In genomic region chr5:132322971-132323370, GRCm38 (mm10) we compare ENCODE assay signal across 26 mouse cellular contexts.
A peak's percentile ranks its signal among the peaks of the same experiment; 100 is the strongest.
DNase-seq lines count a peak whose midpoint lies in the region; ATAC-seq and TF ChIP-seq lines count a peak whose summit lies in the region.
"Had no signal": no experiment of that assay in that cellular context is flagged by ENCODE, and none has a peak within 500 bp of the region (broad histone marks: within the 10 kb centered on the region; RNA-seq: fewer than 3 reads in every experiment).

No protein-coding gene starts in this region.

- ATAC-seq in embryonic facial prominence, embryonic 14.5 days (ENCODE audit: low read depth): no peak
- no peak for ATAC-seq in hindbrain, postnatal 0 days
- ATAC-seq in hindbrain, embryonic 14.5 days (ENCODE audit: low FRiP score): no peak
- ATAC-seq in neural tube, embryonic 13.5 days (ENCODE audit: low read depth): no peak
- ATAC-seq: intestine, postnatal 0 days; midbrain, embryonic 13.5 days had no signal

- H3K27ac ChIP-seq in embryonic facial prominence, embryonic 14.5 days (replicated peaks; ENCODE audit: low read depth, low read length): no peak overlapping the region
- H3K27ac ChIP-seq in embryonic facial prominence, embryonic 10.5 days (replicated peaks): no peak overlapping the region
- H3K27ac ChIP-seq in hindbrain, postnatal 0 days: no peak overlapping the region
- H3K27ac ChIP-seq in hindbrain, embryonic 14.5 days: no peak overlapping the region
- no peak overlapping the region for H3K27ac ChIP-seq in neural tube, embryonic 13.5 days (replicated peaks)
- H3K27ac ChIP-seq: embryonic facial prominence, embryonic 15.5 days; gastrocnemius, adult 2 months; hindbrain, embryonic 10.5 days; liver, embryonic 15.5 days; lung, embryonic 15.5 days; midbrain, embryonic 13.5 days had no signal

- H3K36me3 ChIP-seq in embryonic facial prominence, embryonic 14.5 days (ENCODE audit: control insufficient read depth, insufficient read depth, low read length): no peaks in the 10 kb centered on the region
- H3K36me3 ChIP-seq in embryonic facial prominence, embryonic 10.5 days (replicated peaks): no peaks in the 10 kb centered on the region
- no peaks in the 10 kb centered on the region for H3K36me3 ChIP-seq in hindbrain, postnatal 0 days (ENCODE audit: insufficient read depth, low read length)
- H3K36me3 ChIP-seq in hindbrain, embryonic 14.5 days (replicated peaks; ENCODE audit: control insufficient read depth, insufficient read depth): no peaks in the 10 kb centered on the region
- H3K36me3 ChIP-seq in neural tube, embryonic 13.5 days: no peaks in the 10 kb centered on the region
- H3K36me3 ChIP-seq: embryonic facial prominence, embryonic 15.5 days; G1E; hindbrain, embryonic 10.5 days; liver, embryonic 15.5 days; lung, embryonic 15.5 days; midbrain, embryonic 13.5 days had no signal

- peaks cover 18% of the 10 kb centered on the region for H3K4me1 ChIP-seq in embryonic facial prominence, embryonic 14.5 days (ENCODE audit: control insufficient read depth, insufficient read depth, low read length)
- peaks cover 36% of the 10 kb centered on the region for H3K4me1 ChIP-seq in embryonic facial prominence, embryonic 10.5 days
- peaks cover 10% of the 10 kb centered on the region for H3K4me1 ChIP-seq in hindbrain, postnatal 0 days (ENCODE audit: insufficient read depth, low read length)
- peaks cover 29% of the 10 kb centered on the region for H3K4me1 ChIP-seq in hindbrain, embryonic 14.5 days (replicated peaks; ENCODE audit: control insufficient read depth, insufficient read depth, low read length)
- peaks cover 51% of the 10 kb centered on the region for H3K4me1 ChIP-seq in neural tube, embryonic 13.5 days (replicated peaks)
- H3K4me1 ChIP-seq: embryonic facial prominence, embryonic 15.5 days; liver, embryonic 15.5 days; lung, embryonic 15.5 days had no signal

- no peaks in the 10 kb centered on the region for H3K9me3 ChIP-seq in embryonic facial prominence, embryonic 14.5 days (ENCODE audit: control insufficient read depth, low read length)
- H3K9me3 ChIP-seq in embryonic facial prominence, embryonic 10.5 days: no peaks in the 10 kb centered on the region
- no peaks in the 10 kb centered on the region for H3K9me3 ChIP-seq in hindbrain, postnatal 0 days (ENCODE audit: low read length)
- no peaks in the 10 kb centered on the region for H3K9me3 ChIP-seq in hindbrain, embryonic 14.5 days (ENCODE audit: control insufficient read depth, low read length)
- H3K9me3 ChIP-seq in neural tube, embryonic 13.5 days: no peaks in the 10 kb centered on the region
- H3K9me3 ChIP-seq: embryonic facial prominence, embryonic 15.5 days; hindbrain, embryonic 10.5 days; liver, embryonic 15.5 days; lung, embryonic 15.5 days; midbrain, embryonic 13.5 days had no signal

- DNase-seq in embryonic facial prominence, embryonic 14.5 days (ENCODE audit: low spot score): peak; percentile 45
- no peak for DNase-seq in embryonic facial prominence, embryonic 10.5 days (ENCODE audit: low spot score)
- peak; percentile 22 for DNase-seq in hindbrain, postnatal 0 days (ENCODE audit: low spot score)
- DNase-seq in hindbrain, embryonic 14.5 days (ENCODE audit: low spot score): no peak
- DNase-seq in neural tube, embryonic 10.5 days (ENCODE audit: extremely low spot score, low spot score): no peak
- DNase-seq in kidney, postnatal 25 days: no peak
- DNase-seq: adrenal gland, adult 8-10 months; cerebellum, adult 11 months; cerebellum, adult 9-10 months; gastrocnemius, adult 2 months; gastrocnemius, postnatal 36 days; heart, postnatal 14 days; kidney, postnatal 10 days; layer of hippocampus, adult 9-11 months; lung, postnatal 36 days; right cerebral cortex, postnatal 14 days; thymus, postnatal 4 days had no signal

- 80% methylated on average over 4 of the region's 4 CpGs for WGBS in embryonic facial prominence, embryonic 14.5 days
- 88% methylated on average over 4 of the region's 4 CpGs for WGBS in embryonic facial prominence, embryonic 10.5 days
- WGBS in hindbrain, postnatal 0 days: 58% methylated on average over 4 of the region's 4 CpGs
- 63% methylated on average over 4 of the region's 4 CpGs for WGBS in hindbrain, embryonic 14.5 days
- 47% methylated on average over 4 of the region's 4 CpGs for WGBS in neural tube, embryonic 13.5 days

- no peaks in the 10 kb centered on the region for H3K27me3 ChIP-seq in embryonic facial prominence, embryonic 14.5 days (replicated peaks; ENCODE audit: control insufficient read depth, insufficient read depth, low read length)
- H3K27me3 ChIP-seq in embryonic facial prominence, embryonic 10.5 days (replicated peaks; ENCODE audit: low read depth, poor library complexity, severe bottlenecking): no peaks in the 10 kb centered on the region
- no peaks in the 10 kb centered on the region for H3K27me3 ChIP-seq in hindbrain, postnatal 0 days (ENCODE audit: insufficient read depth, low read length)
- H3K27me3 ChIP-seq in hindbrain, embryonic 14.5 days (ENCODE audit: control insufficient read depth, insufficient read depth, low read length): no peaks in the 10 kb centered on the region
- no peaks in the 10 kb centered on the region for H3K27me3 ChIP-seq in neural tube, embryonic 13.5 days
- H3K27me3 ChIP-seq: embryonic facial prominence, embryonic 15.5 days; liver, embryonic 15.5 days; lung, embryonic 15.5 days; midbrain, embryonic 13.5 days had no signal

- H3K4me2 ChIP-seq in embryonic facial prominence, embryonic 14.5 days (ENCODE audit: low read depth, low read length): no peak overlapping the region
- H3K4me2 ChIP-seq in hindbrain, postnatal 0 days (ENCODE audit: low read depth, low read length): no peak overlapping the region
- no peak overlapping the region for H3K4me2 ChIP-seq in hindbrain, embryonic 14.5 days (replicated peaks)
- H3K4me2 ChIP-seq in neural tube, embryonic 13.5 days: no peak overlapping the region
- H3K4me2 ChIP-seq: embryonic facial prominence, embryonic 15.5 days; liver, embryonic 15.5 days; lung, embryonic 15.5 days; midbrain, embryonic 13.5 days had no signal

- no peak for TF ChIP-seq CTCF in hindbrain, postnatal 0 days (IDR thresholded peaks at IDR 0.05; ENCODE audit: low read depth)

- no peak overlapping the region for H3K4me3 ChIP-seq in embryonic facial prominence, embryonic 14.5 days (ENCODE audit: low read depth, low read length)
- H3K4me3 ChIP-seq in embryonic facial prominence, embryonic 10.5 days: no peak overlapping the region
- H3K4me3 ChIP-seq in hindbrain, postnatal 0 days (ENCODE audit: low read length): no peak overlapping the region
- H3K4me3 ChIP-seq in hindbrain, embryonic 14.5 days (replicated peaks; ENCODE audit: low read length): no peak overlapping the region
- H3K4me3 ChIP-seq in neural tube, embryonic 13.5 days: no peak overlapping the region
- H3K4me3 ChIP-seq: embryonic facial prominence, embryonic 15.5 days; gastrocnemius, adult 2 months; hindbrain, embryonic 10.5 days; liver, embryonic 15.5 days; lung, embryonic 15.5 days; midbrain, embryonic 13.5 days; myocyte had no signal

- H3K9ac ChIP-seq in embryonic facial prominence, embryonic 14.5 days (ENCODE audit: low read depth, low read length): no peak overlapping the region
- H3K9ac ChIP-seq in hindbrain, postnatal 0 days (replicated peaks; ENCODE audit: low read length): no peak overlapping the region
- no peak overlapping the region for H3K9ac ChIP-seq in hindbrain, embryonic 14.5 days
- H3K9ac ChIP-seq in neural tube, embryonic 13.5 days: 0 out of 2 replicates have a peak overlapping the region, but pooled peaks have one; percentile 23
- H3K9ac ChIP-seq: embryonic facial prominence, embryonic 15.5 days; liver, embryonic 15.5 days; lung, embryonic 15.5 days; midbrain, embryonic 13.5 days had no signal

Comparison
In these comparisons a context has a peak if more than half of its experiments do, and no peak if none do; other contexts are left out.
1. DNase-seq: peak in embryonic facial prominence, embryonic 14.5 days (single experiment) and hindbrain, postnatal 0 days (single experiment); none in embryonic facial prominence, embryonic 10.5 days (single experiment), hindbrain, embryonic 14.5 days (single experiment), neural tube, embryonic 10.5 days (single experiment) and kidney, postnatal 25 days (0 of 2).